Mouse (Mus musculus) neural tube, embryonic 15.5 days (tissue): ENCODE measurements around the gene Dgcr2. TPM values are rescaled to one million over a fixed set of nuclear protein-coding genes. Genes with fewer than 3 reads are reported as not detected.

ENCODE experiments used
- ATAC-seq: fragments of 200-750 bp; cut with Nextera tagmentation; 2 replicates; pipeline ENCODE4 v1.8.0; 2017; ENCODE audit warnings: mild to moderate bottlenecking, moderate TSS enrichment, moderate library complexity; ENCODE audit not compliant: low FRiP score
- H3K27ac ChIP-seq: fragments of 300-500 bp; sonication (generic); replicated peaks from 2 replicates; pipeline ENCODE4 v1.5.1; 2015; ENCODE audit warnings: mild to moderate bottlenecking, inconsistent platforms
- H3K27me3 ChIP-seq: fragments of 300-500 bp; sonication (generic); replicated peaks from 2 replicates; pipeline ENCODE4 v1.6.1; 2015; ENCODE audit warnings: inconsistent platforms
- H3K36me3 ChIP-seq: fragments of 300-500 bp; sonication (generic); 2 replicates; pipeline ENCODE4 v1.6.1; 2015; ENCODE audit warnings: inconsistent platforms
- H3K4me1 ChIP-seq: fragments of 300-500 bp; sonication (generic); 2 replicates; pipeline ENCODE4 v1.6.1; 2015; ENCODE audit warnings: inconsistent platforms
- H3K4me2 ChIP-seq: fragments of 300-500 bp; sonication (generic); 2 replicates; pipeline ENCODE4 v1.6.1; 2015; ENCODE audit warnings: inconsistent platforms, mild to moderate bottlenecking, moderate library complexity
- H3K4me3 ChIP-seq: fragments of 300-500 bp; sonication (generic); replicated peaks from 2 replicates; pipeline ENCODE4 v1.5.1; 2015; ENCODE audit warnings: mild to moderate bottlenecking, inconsistent platforms
- H3K9ac ChIP-seq: fragments of 300-500 bp; sonication (generic); replicated peaks from 2 replicates; pipeline ENCODE4 v1.6.1; 2015; ENCODE audit warnings: mild to moderate bottlenecking, inconsistent platforms
- H3K9me3 ChIP-seq: fragments of 300-500 bp; sonication (generic); replicated peaks from 2 replicates; pipeline ENCODE4 v1.6.1; 2016; ENCODE audit warnings: inconsistent platforms
- WGBS: fragments of 180-500 bp; shearing (Covaris S2); methylation state at CpG from one replicate; pipeline ENCODE4 v1.1.7; 2015; ENCODE audit warnings: mixed read lengths; 5-methylcytosine and 5-hydroxymethylcytosine counted together
- polyA plus RNA-seq: library from polyadenylated mRNA; unstranded; fragments of >200 nt; fragmentation: Nextera tagmentation; extraction: Ambion mirVana; gene quantifications from 2 replicates; pipeline ENCODE4 v1.2.1, GENCODE M21; 2015

Dgcr2 gene
- polyA plus RNA-seq, 1 experiment from 2014 or later: 99.0 TPM

DNA sequence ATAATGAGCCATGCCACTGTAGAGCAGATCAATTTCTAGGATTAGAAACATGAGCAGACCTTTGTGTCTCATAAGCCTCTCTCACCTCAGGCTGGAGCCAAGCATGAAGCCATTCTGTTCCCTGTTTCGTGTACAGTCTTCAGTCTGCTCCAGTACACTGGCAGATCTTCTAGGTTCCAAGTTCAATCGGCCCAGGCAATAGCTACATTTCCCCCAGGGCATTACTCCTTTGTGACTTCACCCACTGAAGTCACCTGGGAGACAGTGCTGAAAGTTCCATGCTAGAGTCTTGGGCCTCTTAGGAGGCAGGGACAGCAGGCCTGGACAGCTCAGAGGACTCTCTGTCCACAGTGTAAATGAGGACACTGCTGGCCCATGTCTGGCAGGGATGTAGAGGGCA is 4.4 kb downstream of the Dgcr2 start, which contains the start of gene Tssk1:
Gene Tssk1, plus strand, starts transcription at position 301 of the 400 bp plus-strand sequence.
- Histone ChIP-seq H3K4me2 (no peak within 1 kb of the TSS), H3K4me3 (no peak within 1 kb of the TSS), H3K27me3 (no peaks in the 10 kb centered on the region), H3K9ac (no peak within 1 kb of the TSS), H3K36me3 (peaks cover 7% of the 10 kb centered on the region), H3K27ac (no peak within 1 kb of the TSS), H3K4me1 (peaks cover 26% of the 10 kb centered on the region), H3K9me3 (no peaks in the 10 kb centered on the region)
- WGBS: 91% methylated on average over 2 of the region's 2 CpGs
- ATAC-seq: no peak

DNA sequence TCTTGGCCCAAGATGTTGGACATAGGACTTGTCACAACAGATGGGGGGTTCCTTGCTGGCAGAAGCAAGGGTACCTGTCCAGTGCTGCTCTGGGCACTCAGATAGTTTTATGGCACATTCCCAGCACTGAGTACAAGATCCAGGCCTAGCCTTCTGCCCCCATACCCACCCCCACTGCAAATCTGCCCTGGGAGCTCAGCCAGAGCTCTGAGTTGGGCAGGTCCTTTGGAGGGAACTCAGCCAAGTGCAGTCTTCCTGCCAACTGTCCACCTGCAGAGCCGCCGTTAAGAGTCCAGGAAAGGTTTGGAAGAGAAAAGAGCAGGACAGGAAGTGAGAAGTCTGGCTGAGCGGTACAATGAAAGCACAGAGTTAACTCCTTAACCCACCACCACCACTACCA is 5.8 kb downstream of the Dgcr2 start:
- Histone ChIP-seq H3K4me1 (peaks cover 26% of the 10 kb centered on the region), H3K36me3 (no peaks in the 10 kb centered on the region), H3K9ac (peak overlapping the region; percentile 32; the same call in 1 of the 2 replicates), H3K4me2 (0 out of 2 replicates have a peak overlapping the region, but pooled peaks have one; percentile 85), H3K4me3 (no peak overlapping the region), H3K9me3 (no peaks in the 10 kb centered on the region), H3K27me3 (no peaks in the 10 kb centered on the region), H3K27ac (peak overlapping the region; percentile 82)
- no peak for ATAC-seq
- WGBS: 68% methylated on average over 3 of the region's 3 CpGs

DNA sequence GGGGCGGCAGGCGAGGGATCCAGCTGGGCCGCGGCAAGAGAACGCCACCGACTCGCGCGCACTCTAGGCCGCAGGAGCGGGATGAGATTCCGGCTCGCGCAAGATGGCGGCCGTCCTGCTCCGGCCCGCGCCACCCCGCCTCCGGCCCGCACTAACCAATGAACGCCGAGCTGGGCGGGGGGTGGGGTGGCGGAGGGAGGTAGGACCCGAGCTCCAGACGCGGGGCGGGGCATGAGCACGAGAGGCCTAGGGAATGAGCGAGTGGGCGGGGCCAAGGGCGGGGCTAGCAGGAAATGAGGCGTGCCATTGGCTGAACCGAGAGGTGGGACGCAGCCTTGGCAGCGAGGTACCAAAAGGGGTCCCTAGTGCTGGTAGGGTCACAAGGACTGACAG is 6.8 kb downstream of the Dgcr2 start, which contains the start of gene Gm20518:
Gene Gm20518, minus strand, starts transcription at position 105 of the 393 bp plus-strand sequence.
- peak within 1 kb of the TSS; percentile 100 for H3K9ac ChIP-seq
- H3K9me3 ChIP-seq: no peaks in the 10 kb centered on the region
- peak within 1 kb of the TSS; percentile 97 for H3K27ac ChIP-seq
- H3K4me2 ChIP-seq: peak within 1 kb of the TSS; percentile 85
- H3K27me3 ChIP-seq: no peaks in the 10 kb centered on the region
- H3K4me1 ChIP-seq: peaks cover 31% of the 10 kb centered on the region
- ATAC-seq: peak; percentile 96
- no peaks in the 10 kb centered on the region for H3K36me3 ChIP-seq
- under 1% methylated on average over 38 of the region's 38 CpGs for WGBS
- peak within 1 kb of the TSS; percentile 80 for H3K4me3 ChIP-seq

DNA sequence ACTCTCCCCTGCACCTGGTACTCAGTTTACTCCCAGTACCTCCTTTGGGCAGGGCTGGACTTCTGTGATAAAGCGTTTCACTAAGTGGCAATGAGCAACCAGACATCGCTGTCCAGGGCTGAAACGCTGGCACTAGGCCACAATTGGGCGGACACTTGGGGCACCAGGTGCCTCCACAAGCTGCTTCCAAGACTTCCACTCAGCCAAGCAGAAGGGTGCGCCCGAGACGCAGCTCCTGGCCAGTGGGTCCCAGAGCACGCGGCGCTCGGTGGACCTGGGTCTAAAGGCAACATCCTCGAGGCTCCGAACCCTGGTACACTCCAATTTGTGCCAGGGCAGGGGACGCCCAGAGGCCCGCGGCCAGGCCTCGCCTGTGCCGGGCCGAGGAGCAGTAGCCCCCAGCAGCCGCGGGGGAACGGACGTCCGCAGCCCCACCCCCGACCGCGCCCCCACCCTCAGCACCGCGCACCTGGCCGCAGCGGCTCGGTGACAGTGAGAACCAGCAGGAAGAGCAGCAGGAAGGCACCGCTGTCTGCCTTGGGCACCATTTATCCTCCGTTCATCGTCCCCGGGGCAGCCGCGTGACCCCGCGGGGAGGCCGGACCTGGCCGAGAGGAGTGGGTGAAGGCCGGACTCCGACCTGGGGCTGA is 7.3 kb downstream of the Dgcr2 start:
- WGBS: under 1% methylated on average over 44 of the region's 44 CpGs
- Histone ChIP-seq H3K36me3 (no peaks in the 10 kb centered on the region), H3K9ac (peak overlapping the region; percentile 100), H3K4me3 (peak overlapping the region; percentile 80), H3K27ac (peak overlapping the region; percentile 97), H3K4me1 (peaks cover 32% of the 10 kb centered on the region), H3K9me3 (no peaks in the 10 kb centered on the region), H3K4me2 (peak overlapping the region; percentile 85), H3K27me3 (no peaks in the 10 kb centered on the region)
- ATAC-seq: peak; percentile 70

DNA sequence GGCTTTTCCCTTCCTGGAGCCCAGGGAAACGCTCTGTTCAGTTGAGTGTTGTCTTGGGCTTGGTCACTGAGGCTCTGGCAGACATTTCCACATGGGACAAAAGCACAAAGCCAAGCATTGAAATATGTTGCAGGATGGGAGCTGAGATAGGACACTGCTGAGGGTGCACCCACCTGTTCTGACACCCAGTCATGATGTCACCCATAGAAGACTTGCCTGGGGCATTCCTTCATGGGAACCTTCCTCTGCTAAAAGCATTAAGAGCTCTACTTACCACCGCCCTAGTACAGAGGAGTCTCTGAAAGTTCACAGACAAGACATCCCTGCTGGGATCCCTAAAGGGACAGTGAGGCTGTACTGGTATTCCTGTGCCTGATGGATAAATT is 8.0 kb downstream of the Dgcr2 start:
- H3K27ac ChIP-seq: 0 out of 2 replicates have a peak overlapping the region, but pooled peaks have one; percentile 97
- WGBS: 37% methylated on average over 2 of the region's 2 CpGs
- no peak for ATAC-seq

DNA sequence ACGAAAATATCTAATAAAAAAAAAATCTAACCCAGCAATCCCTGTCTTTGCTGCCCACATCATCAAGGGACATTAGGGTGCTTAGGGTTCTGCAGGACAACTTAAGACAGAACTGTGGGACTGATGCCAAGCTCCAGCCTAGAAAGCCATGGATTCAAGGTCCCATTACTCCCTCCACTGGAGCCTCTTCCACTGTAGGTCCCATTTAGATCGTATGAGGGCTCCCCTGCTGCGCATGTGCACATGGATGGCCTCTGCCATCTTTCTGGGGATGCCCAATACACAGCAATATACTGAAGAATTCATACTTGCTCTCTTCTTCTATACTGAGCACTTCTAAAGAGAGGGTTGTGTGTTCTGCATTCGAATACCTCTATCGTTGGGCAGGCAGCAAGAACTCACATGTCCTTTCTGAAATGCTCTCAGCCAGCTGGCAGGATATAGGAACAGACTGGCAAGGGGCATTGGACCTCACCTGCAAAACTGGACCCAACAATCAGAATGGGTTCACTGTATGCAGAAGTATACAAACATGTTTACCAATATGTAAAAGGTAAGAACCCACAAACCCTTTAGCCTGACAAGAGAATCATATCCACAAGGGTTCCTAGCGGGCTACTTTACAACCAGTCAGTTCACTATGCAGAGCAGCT is 8.5 kb downstream of the Dgcr2 start:
- Histone ChIP-seq H3K4me1 (peaks cover 41% of the 10 kb centered on the region), H3K27me3 (no peaks in the 10 kb centered on the region), H3K36me3 (no peaks in the 10 kb centered on the region), H3K4me3 (peak overlapping the region; percentile 80), H3K9ac (peak overlapping the region; percentile 100), H3K27ac (0 out of 2 replicates have a peak overlapping the region, but pooled peaks have one; percentile 9), H3K9me3 (no peaks in the 10 kb centered on the region), H3K4me2 (peak overlapping the region; percentile 85)
- WGBS: 81% methylated on average over 6 of the region's 6 CpGs
- no peak for ATAC-seq

More for the DNA sequence above, 8.0 kb downstream of the Dgcr2 start:
- Histone ChIP-seq H3K9ac (peak overlapping the region; percentile 100), H3K4me3 (peak overlapping the region; percentile 80), H3K9me3 (no peaks in the 10 kb centered on the region), H3K36me3 (no peaks in the 10 kb centered on the region), H3K27me3 (no peaks in the 10 kb centered on the region), H3K4me2 (peak overlapping the region; percentile 85), H3K4me1 (peaks cover 39% of the 10 kb centered on the region)

DNA sequence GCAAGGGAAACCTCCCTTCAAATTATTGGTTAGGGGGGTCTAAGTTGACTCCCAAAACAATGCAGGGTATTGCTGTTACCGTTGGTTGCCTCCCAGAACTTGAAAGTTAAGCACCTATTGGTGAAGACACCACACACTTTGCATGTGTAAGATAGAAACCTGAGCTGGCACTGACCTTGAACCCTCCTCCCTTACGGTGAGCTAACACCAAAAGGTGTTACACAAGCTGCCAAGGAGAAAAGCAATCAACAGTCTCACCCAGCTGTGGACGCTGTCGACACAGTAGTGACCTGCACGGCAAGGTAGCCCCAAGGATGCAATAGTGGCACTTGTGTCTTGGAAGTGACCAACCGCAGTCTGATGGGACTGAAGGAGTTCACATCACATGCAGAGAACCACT is 14.2 kb downstream of the Dgcr2 start:
- WGBS: 88% methylated on average over 6 of the region's 6 CpGs
- peaks cover 18% of the 10 kb centered on the region for H3K4me1 ChIP-seq
- no peaks in the 10 kb centered on the region for H3K36me3 ChIP-seq
- no peaks in the 10 kb centered on the region for H3K27me3 ChIP-seq
- H3K27ac ChIP-seq: no peak overlapping the region
- no peak overlapping the region for H3K4me3 ChIP-seq
- H3K9ac ChIP-seq: no peak overlapping the region
- H3K9me3 ChIP-seq: no peaks in the 10 kb centered on the region
- ATAC-seq: no peak
- no peak overlapping the region for H3K4me2 ChIP-seq

DNA sequence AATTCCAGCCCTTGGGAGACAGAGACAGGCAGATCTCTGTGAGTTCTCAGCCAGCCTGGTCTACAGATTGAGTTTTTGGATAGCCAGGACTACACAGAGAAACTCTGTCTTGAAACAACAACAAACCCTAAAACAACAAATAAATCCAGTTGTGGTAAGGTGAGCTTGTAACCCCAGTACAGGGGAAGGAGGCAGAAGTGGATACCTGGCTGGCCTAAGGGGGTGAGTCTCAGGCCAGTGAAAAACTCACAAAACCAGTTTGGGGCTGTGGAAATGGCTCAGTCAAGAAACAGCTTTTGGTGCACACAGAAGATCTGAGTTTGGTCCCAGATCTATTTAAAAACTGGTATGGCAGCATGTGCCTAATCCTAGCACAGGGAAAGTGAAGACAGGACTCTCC is 16.2 kb downstream of the Dgcr2 start:
- Histone ChIP-seq H3K4me2 (no peak overlapping the region), H3K36me3 (0 out of 2 replicates have a peak, but pooled peaks cover 2% of the 10 kb centered on the region), H3K27ac (no peak overlapping the region), H3K9ac (no peak overlapping the region), H3K9me3 (no peaks in the 10 kb centered on the region), H3K27me3 (no peaks in the 10 kb centered on the region), H3K4me1 (peaks cover 18% of the 10 kb centered on the region), H3K4me3 (no peak overlapping the region)
- no peak for ATAC-seq

DNA sequence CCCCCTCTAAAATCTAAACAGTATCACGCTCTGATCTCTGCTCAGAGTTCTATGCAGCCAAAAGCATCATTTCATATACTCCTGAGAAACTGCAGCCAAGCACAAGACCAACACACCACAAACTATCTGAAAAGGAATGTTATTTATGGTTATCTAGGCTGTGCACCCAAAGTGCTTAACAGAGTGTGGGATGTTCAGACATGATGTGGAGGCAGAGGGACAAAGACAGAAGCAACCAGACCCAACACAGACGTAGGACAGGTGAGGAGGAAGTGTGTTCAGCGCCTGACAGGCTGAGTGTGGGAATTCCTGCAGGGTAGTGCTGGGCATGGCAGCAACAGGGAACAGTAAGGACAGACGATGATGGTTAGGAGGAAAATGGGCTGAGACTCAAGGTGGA is 18.8 kb downstream of the Dgcr2 start:
- WGBS: 93% methylated on average over 4 of the region's 4 CpGs
- Histone ChIP-seq H3K9ac (no peak overlapping the region), H3K36me3 (0 out of 2 replicates have a peak, but pooled peaks cover 3% of the 10 kb centered on the region), H3K27ac (no peak overlapping the region), H3K4me1 (0 out of 2 replicates have a peak, but pooled peaks cover 3% of the 10 kb centered on the region), H3K9me3 (no peaks in the 10 kb centered on the region), H3K4me3 (no peak overlapping the region), H3K27me3 (no peaks in the 10 kb centered on the region), H3K4me2 (no peak overlapping the region)
- no peak for ATAC-seq

DNA sequence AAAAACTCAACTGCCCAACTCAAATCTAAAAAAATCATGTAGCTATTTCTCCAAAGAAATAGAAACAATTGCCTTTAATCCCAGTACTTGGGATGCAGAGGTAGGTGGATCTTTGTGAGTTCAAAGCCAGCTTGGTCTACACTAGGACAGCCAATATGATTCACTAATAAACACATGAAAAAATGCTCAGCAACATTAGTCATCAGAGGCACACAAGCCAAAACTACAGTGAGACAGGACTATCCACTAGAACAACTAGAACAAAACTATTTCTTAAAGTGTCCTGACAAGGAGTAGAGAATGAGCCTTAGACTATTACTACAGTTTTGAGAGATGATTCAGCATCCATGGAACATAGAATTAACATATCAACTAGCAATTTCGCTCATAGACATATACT is 22.3 kb downstream of the Dgcr2 start:
- Histone ChIP-seq H3K27me3 (no peaks in the 10 kb centered on the region), H3K4me2 (no peak overlapping the region), H3K4me1 (0 out of 2 replicates have a peak, but pooled peaks cover under 1% of the 10 kb centered on the region), H3K27ac (no peak overlapping the region), H3K4me3 (no peak overlapping the region), H3K9ac (no peak overlapping the region), H3K36me3 (peaks cover 18% of the 10 kb centered on the region), H3K9me3 (no peaks in the 10 kb centered on the region)
- ATAC-seq: no peak
- WGBS: 95% methylated on average over 1 of the region's 1 CpGs

DNA sequence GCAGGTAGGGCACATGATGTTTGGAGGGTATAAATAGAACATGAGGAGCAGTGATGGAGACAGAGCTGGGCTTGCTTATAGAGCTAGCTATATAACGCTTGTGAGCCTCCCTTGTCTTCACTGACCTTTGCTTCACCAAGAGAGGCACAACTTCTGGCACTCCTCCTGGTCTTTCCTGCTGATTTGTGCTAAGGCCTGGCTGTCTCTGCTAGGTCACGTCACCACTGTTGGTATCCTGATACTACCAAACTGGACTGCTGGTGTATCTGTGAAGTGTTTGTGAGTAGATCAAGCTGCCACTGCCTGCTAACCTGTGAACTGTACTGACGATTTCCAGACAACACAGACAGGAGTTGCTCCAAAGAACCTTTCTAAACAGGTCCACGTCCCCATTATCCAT is 23.2 kb downstream of the Dgcr2 start:
- no peak for ATAC-seq
- H3K36me3 ChIP-seq: peaks cover 25% of the 10 kb centered on the region
- no peaks in the 10 kb centered on the region for H3K27me3 ChIP-seq
- no peak overlapping the region for H3K9ac ChIP-seq
- H3K4me2 ChIP-seq: no peak overlapping the region
- H3K4me3 ChIP-seq: no peak overlapping the region
- H3K9me3 ChIP-seq: no peaks in the 10 kb centered on the region
- H3K27ac ChIP-seq: no peak overlapping the region
- H3K4me1 ChIP-seq: no peaks in the 10 kb centered on the region
- WGBS: 92% methylated on average over 4 of the region's 4 CpGs

DNA sequence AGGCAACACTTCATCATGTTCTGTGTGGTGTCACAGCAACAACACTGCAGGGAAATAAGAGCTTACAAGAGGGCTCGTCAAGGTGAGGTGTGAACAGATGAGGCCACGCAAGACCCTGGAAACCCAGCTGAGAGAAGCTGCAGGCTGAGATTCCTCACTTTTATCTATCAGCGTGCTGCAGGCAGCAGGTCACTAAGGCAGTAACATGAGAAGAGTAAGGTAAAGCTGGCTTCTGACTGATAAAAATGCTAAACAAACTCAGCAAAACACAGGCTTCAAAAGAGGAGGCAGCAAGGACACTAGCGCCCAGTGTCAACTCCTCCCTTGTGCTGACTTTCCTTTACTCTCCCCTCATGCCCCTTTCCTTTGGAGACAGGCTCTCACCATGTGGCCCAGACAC is 25.4 kb downstream of the Dgcr2 start:
- Histone ChIP-seq H3K4me3 (no peak overlapping the region), H3K9me3 (no peaks in the 10 kb centered on the region), H3K9ac (no peak overlapping the region), H3K27ac (no peak overlapping the region), H3K36me3 (peaks cover 35% of the 10 kb centered on the region), H3K27me3 (no peaks in the 10 kb centered on the region), H3K4me2 (no peak overlapping the region), H3K4me1 (no peaks in the 10 kb centered on the region)
- WGBS: 81% methylated on average over 4 of the region's 4 CpGs
- no peak for ATAC-seq
